Mouse (Mus musculus) limb, embryonic 11.5 days (tissue): Measurements from ENCODE around the gene Ovca2. TPM values are rescaled to one million over a fixed set of nuclear protein-coding genes. Genes with fewer than 3 reads are reported as not detected.
A peak's percentile ranks its signal among the peaks of the same experiment; 100 is the strongest.

Source experiments
- ATAC-seq: fragments of 200-750 bp; cut with Nextera tagmentation; 2 replicates; pipeline ENCODE4 v1.8.0; 2017; ENCODE audit warnings: low read depth; ENCODE audit not compliant: insufficient number of reproducible peaks, low FRiP score, low TSS enrichment
- DNase-seq: peaks from one replicate; pipeline ENCODE4 v3.0.0-alpha.2; 2015; ENCODE audit warnings: low spot score
- H3K27ac ChIP-seq: fragments of 300-500 bp; sonication (generic); replicated peaks from 2 replicates; pipeline ENCODE4 v1.5.1; 2014; ENCODE audit warnings: low read depth, mild to moderate bottlenecking, low read length
- H3K27me3 ChIP-seq: fragments of 300-500 bp; sonication (generic); 2 replicates; pipeline ENCODE4 v1.6.1; 2014; ENCODE audit warnings: mild to moderate bottlenecking, low read length, mixed read lengths; ENCODE audit not compliant: control insufficient read depth, insufficient read depth
- H3K36me3 ChIP-seq: fragments of 300-500 bp; sonication (generic); 2 replicates; pipeline ENCODE4 v1.6.1; 2014; ENCODE audit warnings: mild to moderate bottlenecking, low read length, moderate library complexity, mixed read lengths; ENCODE audit not compliant: control insufficient read depth, insufficient read depth
- H3K4me1 ChIP-seq: fragments of 300-500 bp; sonication (generic); 2 replicates; pipeline ENCODE4 v1.6.1; 2014; ENCODE audit warnings: low read length, mixed read lengths; ENCODE audit not compliant: control insufficient read depth, insufficient read depth
- H3K4me2 ChIP-seq: fragments of 300-500 bp; sonication (generic); 2 replicates; pipeline ENCODE4 v1.6.1; 2014; ENCODE audit warnings: low read depth, mild to moderate bottlenecking, moderate library complexity; ENCODE audit not compliant: severe bottlenecking
- H3K4me3 ChIP-seq: fragments of 300-500 bp; sonication (generic); 2 replicates; pipeline ENCODE4 v1.5.1; 2014; ENCODE audit warnings: low read depth, low read length
- H3K9ac ChIP-seq: fragments of 300-500 bp; sonication (generic); 2 replicates; pipeline ENCODE4 v1.6.1; 2014; ENCODE audit warnings: mild to moderate bottlenecking, low read length
- H3K9me3 ChIP-seq: fragments of 300-500 bp; sonication (generic); 2 replicates; pipeline ENCODE4 v1.6.1; 2016; ENCODE audit warnings: low read length; ENCODE audit not compliant: control insufficient read depth
- WGBS: fragments of 180-500 bp; shearing (Covaris S2); extraction: QIAGEN DNeasy Blood & Tissue Kit; methylation state at CpG from one replicate; pipeline ENCODE4 v1.1.7; 2014; 5-methylcytosine and 5-hydroxymethylcytosine counted together
- polyA plus RNA-seq: library from polyadenylated mRNA; unstranded; fragments of >200 nt; fragmentation: Nextera tagmentation; extraction: Ambion mirVana; gene quantifications from 2 replicates; pipeline ENCODE4 v1.2.1, GENCODE M21; 2014

Ovca2 gene
- polyA plus RNA-seq, 1 experiment from 2014 or later, result 38.2 TPM

GRCm38 (mm10) chr11:75192336-75193214 is 13.9 kb upstream of the Ovca2 start:
- no peaks in the 10 kb centered on the region for H3K36me3 ChIP-seq
- peak overlapping the region; percentile 44 for H3K4me3 ChIP-seq
- H3K27me3 ChIP-seq, result peaks cover 42% of the 10 kb centered on the region
- no peaks in the 10 kb centered on the region for H3K9me3 ChIP-seq
- H3K4me2 ChIP-seq, result peak overlapping the region; percentile 60
- H3K9ac ChIP-seq, result no peak overlapping the region
- WGBS, result 23% methylated on average over 13 of the region's 13 CpGs
- H3K4me1 ChIP-seq, result peaks cover 29% of the 10 kb centered on the region
- peak; percentile 85 for DNase-seq
- ATAC-seq, result peak; percentile 41
- H3K27ac ChIP-seq, result no peak overlapping the region

GRCm38 (mm10) chr11:75191841-75192240 is 13.2 kb upstream of the Ovca2 start:
- ATAC-seq, result no peak
- no peak overlapping the region for H3K4me3 ChIP-seq
- H3K27ac ChIP-seq, result no peak overlapping the region
- peaks cover 29% of the 10 kb centered on the region for H3K4me1 ChIP-seq
- peaks cover 42% of the 10 kb centered on the region for H3K27me3 ChIP-seq
- no peak overlapping the region for H3K9ac ChIP-seq
- WGBS, result 61% methylated on average over 6 of the region's 6 CpGs
- H3K9me3 ChIP-seq, result no peaks in the 10 kb centered on the region
- H3K36me3 ChIP-seq, result no peaks in the 10 kb centered on the region
- DNase-seq, result no peak
- no peak overlapping the region for H3K4me2 ChIP-seq

GRCm38 (mm10) chr11:75190905-75191441 is 12.3 kb upstream of the Ovca2 start, which contains the start of gene Dph1:
TSS of gene Dph1 (minus strand) at chr11:75191241.
- no peak for ATAC-seq
- H3K27me3 ChIP-seq, result peaks cover 38% of the 10 kb centered on the region
- 51% methylated on average over 5 of the region's 5 CpGs for WGBS

GRCm38 (mm10) chr11:75190371-75190724 is 11.7 kb upstream of the Ovca2 start:
- no peak overlapping the region for H3K27ac ChIP-seq
- WGBS, result under 1% methylated on average over 24 of the region's 24 CpGs

More at GRCm38 (mm10) chr11:75190905-75191441, 12.3 kb upstream of the Ovca2 start, which contains the start of gene Dph1:
- H3K4me2 ChIP-seq, result peak within 1 kb of the TSS; percentile 91
- peaks cover 29% of the 10 kb centered on the region for H3K4me1 ChIP-seq
- no peaks in the 10 kb centered on the region for H3K9me3 ChIP-seq
- H3K36me3 ChIP-seq, result no peaks in the 10 kb centered on the region
- H3K27ac ChIP-seq, result no peak within 1 kb of the TSS
- peak within 1 kb of the TSS; percentile 72 for H3K9ac ChIP-seq
- DNase-seq, result no peak
- H3K4me3 ChIP-seq, result peak within 1 kb of the TSS; percentile 88

GRCm38 (mm10) chr11:75189713-75190370 is 11.2 kb upstream of the Ovca2 start:
- H3K9me3 ChIP-seq, result no peaks in the 10 kb centered on the region
- ATAC-seq, result 0 out of 2 replicates have a peak, but pooled peaks have one; percentile 3
- H3K27ac ChIP-seq, result no peak overlapping the region
- peaks cover 30% of the 10 kb centered on the region for H3K27me3 ChIP-seq
- under 1% methylated on average over 22 of the region's 22 CpGs for WGBS
- DNase-seq, result no peak
- H3K4me1 ChIP-seq, result peaks cover 29% of the 10 kb centered on the region
- peak overlapping the region; percentile 88 for H3K4me3 ChIP-seq
- H3K4me2 ChIP-seq, result peak overlapping the region; percentile 91
- no peaks in the 10 kb centered on the region for H3K36me3 ChIP-seq
- peak overlapping the region; percentile 72 for H3K9ac ChIP-seq

More at GRCm38 (mm10) chr11:75190371-75190724, 11.7 kb upstream of the Ovca2 start:
- peak overlapping the region; percentile 88 for H3K4me3 ChIP-seq
- H3K36me3 ChIP-seq, result no peaks in the 10 kb centered on the region
- ATAC-seq, result peak; percentile 70
- H3K9ac ChIP-seq, result peak overlapping the region; percentile 72
- H3K27me3 ChIP-seq, result peaks cover 32% of the 10 kb centered on the region
- H3K9me3 ChIP-seq, result no peaks in the 10 kb centered on the region
- H3K4me2 ChIP-seq, result peak overlapping the region; percentile 91
- H3K4me1 ChIP-seq, result peaks cover 29% of the 10 kb centered on the region
- DNase-seq, result peak; percentile 89

- H3K36me3 ChIP-seq, result peaks cover 4% of the 10 kb centered on the region; the same call in 1 of the 2 replicates
- H3K27me3 ChIP-seq, result no peaks in the 10 kb centered on the region
- DNase-seq (no peak), ATAC-seq (no peak)
- H3K4me3 ChIP-seq, result no peak overlapping the region
- no peak overlapping the region for H3K27ac ChIP-seq
- no peak overlapping the region for H3K9ac ChIP-seq
- no peak overlapping the region for H3K4me2 ChIP-seq
- H3K9me3 ChIP-seq, result no peaks in the 10 kb centered on the region
- WGBS, result 92% methylated on average over 2 of the region's 2 CpGs
- peaks cover 5% of the 10 kb centered on the region; the same call in 1 of the 2 replicates for H3K4me1 ChIP-seq
Measured at GRCm38 (mm10) chr11:75184986-75185385, 6.4 kb upstream of the Ovca2 start.

- no peak overlapping the region for H3K9ac ChIP-seq
- no peak overlapping the region for H3K27ac ChIP-seq
- H3K4me1 ChIP-seq, result peaks cover 2% of the 10 kb centered on the region; the same call in 1 of the 2 replicates
- H3K9me3 ChIP-seq, result no peaks in the 10 kb centered on the region
- WGBS, result 85% methylated on average over 5 of the region's 5 CpGs
- no peak for ATAC-seq
- DNase-seq, result no peak
- no peaks in the 10 kb centered on the region for H3K27me3 ChIP-seq
- no peak overlapping the region for H3K4me2 ChIP-seq
- peaks cover 4% of the 10 kb centered on the region; the same call in 1 of the 2 replicates for H3K36me3 ChIP-seq
- H3K4me3 ChIP-seq, result no peak overlapping the region
Measured at GRCm38 (mm10) chr11:75184573-75184972, 5.9 kb upstream of the Ovca2 start.

GRCm38 (mm10) chr11:75183917-75184570 is 5.4 kb upstream of the Ovca2 start:
- 0 out of 2 replicates have a peak, but pooled peaks cover 2% of the 10 kb centered on the region for H3K4me1 ChIP-seq
- no peaks in the 10 kb centered on the region for H3K9me3 ChIP-seq
- no peak overlapping the region for H3K4me3 ChIP-seq
- H3K9ac ChIP-seq, result no peak overlapping the region
- H3K27me3 ChIP-seq, result no peaks in the 10 kb centered on the region
- no peak for DNase-seq
- no peak overlapping the region for H3K27ac ChIP-seq
- peaks cover 4% of the 10 kb centered on the region; the same call in 1 of the 2 replicates for H3K36me3 ChIP-seq
- H3K4me2 ChIP-seq, result no peak overlapping the region
- WGBS, result 91% methylated on average over 2 of the region's 2 CpGs
- no peak for ATAC-seq
